ENCODE assay signal across 8 mouse cellular contexts in genomic region chr6:118419050-118419920, GRCm38 (mm10). TPM values are rescaled to one million over a fixed set of nuclear protein-coding genes. Genes with fewer than 3 reads are reported as not detected.
DNase-seq lines count a peak whose midpoint lies in the region; ATAC-seq lines count a peak whose summit lies in the region.

Gene Bms1 (minus strand): TSS chr6:118419474.

- intact Hi-C loops in gastrocnemius, postnatal 14 days (cut with DNase I; ENCODE audit: low total_unique reads) = no loop called here
- intact Hi-C loops in left cerebral cortex, postnatal 10 days (cut with DNase I) = no loop called here

- DNase-seq in adrenal gland, adult (ENCODE audit: inconsistent age in 2 of 2, low spot score in 1 of 2) = peak; percentile 95 to 99
- peak; percentile 97 for DNase-seq in embryo, embryonic 10.5 days (ENCODE audit: low spot score)
- DNase-seq in gastrocnemius, postnatal 14 days = peak; percentile 94
- DNase-seq in left cerebral cortex, postnatal 10 days (ENCODE audit: extremely low spot score in 1 of 2, low spot score in 2 of 2) = peak; percentile 95 to 96
- DNase-seq in right cerebral cortex, postnatal 25 days = peak; percentile 95
- peak; percentile 92 for DNase-seq in urinary bladder, postnatal 4 days (ENCODE audit: low spot score in 2 of 2)

- ATAC-seq in inflammation-experienced regulatory T-cells, adult 6 months = peak; percentile 92
- ATAC-seq in megakaryocyte-erythroid progenitor cell, adult 5-6 weeks (replicated peaks; ENCODE audit: low FRiP score, low TSS enrichment, poor library complexity, severe bottlenecking) = peak; percentile 97

RNA-seq across cellular contexts. Expression of gene Bms1, which starts in this region (rescaled TPM):
- total RNA-seq in gastrocnemius, postnatal 14 days (2021) = 10 to 100 TPM; 23.2 to 24.7 TPM
- 10 to 100 TPM; 26.1 to 29.9 (median 26.6) TPM for polyA plus RNA-seq in inflammation-experienced regulatory T-cells, adult 6 months (2017; shearing (Covaris generic))
- 10 to 100 TPM; 23.2 to 27.0 TPM for total RNA-seq in left cerebral cortex, postnatal 10 days (2021)
- 50.0 and 64.2 TPM in 2 replicates for total RNA-seq in megakaryocyte-erythroid progenitor cell, adult 5-6 weeks (2014; fragmentation: Nextera tagmentation)
- 152 and 155 TPM in 2 replicates for total RNA-seq in megakaryocyte-erythroid progenitor cell, adult 5-6 weeks (2017)

Comparison
In these comparisons a context has a peak if more than half of its experiments do, and no peak if none do; other contexts are left out.
1. Peak in every context shown above with its lines: DNase-seq and ATAC-seq.